Mouse (Mus musculus): ENCODE data around the gene Itm2b.

The Itm2b gene

GRCm38 (mm10) chr14:73323965-73324364, 61.1 kb downstream of the Itm2b start:
- DNase-seq (ENCODE audit: low read depth) = no peak

GRCm38 (mm10) chr14:73322142-73322541, 62.9 kb downstream of the Itm2b start:
- DNase-seq (ENCODE audit: low read depth) = no peak

GRCm38 (mm10) chr14:73316933-73317332, 68.2 kb downstream of the Itm2b start:
- no peak for DNase-seq (ENCODE audit: low read depth)

- no peak for DNase-seq (ENCODE audit: low read depth)
Measured at GRCm38 (mm10) chr14:73313864-73314263, 71.2 kb downstream of the Itm2b start.

- no peak for DNase-seq (ENCODE audit: low read depth)
Measured at GRCm38 (mm10) chr14:73313396-73313795, 71.7 kb downstream of the Itm2b start.

GRCm38 (mm10) chr14:73312909-73313308, 72.2 kb downstream of the Itm2b start:
- no peak for DNase-seq (ENCODE audit: low read depth)

Data from naive thymus-derived CD4-positive, alpha-beta T cell, adult 2 months (primary cell).